Mouse (Mus musculus) brain, adult 2 months (tissue): ENCODE results near the gene Pipox.

ENCODE experiments used
- DNase-seq: peaks from one replicate; pipeline ENCODE4 v3.0.0; 2011; ENCODE audit warnings: low read depth, low spot score

The Pipox gene

DNA sequence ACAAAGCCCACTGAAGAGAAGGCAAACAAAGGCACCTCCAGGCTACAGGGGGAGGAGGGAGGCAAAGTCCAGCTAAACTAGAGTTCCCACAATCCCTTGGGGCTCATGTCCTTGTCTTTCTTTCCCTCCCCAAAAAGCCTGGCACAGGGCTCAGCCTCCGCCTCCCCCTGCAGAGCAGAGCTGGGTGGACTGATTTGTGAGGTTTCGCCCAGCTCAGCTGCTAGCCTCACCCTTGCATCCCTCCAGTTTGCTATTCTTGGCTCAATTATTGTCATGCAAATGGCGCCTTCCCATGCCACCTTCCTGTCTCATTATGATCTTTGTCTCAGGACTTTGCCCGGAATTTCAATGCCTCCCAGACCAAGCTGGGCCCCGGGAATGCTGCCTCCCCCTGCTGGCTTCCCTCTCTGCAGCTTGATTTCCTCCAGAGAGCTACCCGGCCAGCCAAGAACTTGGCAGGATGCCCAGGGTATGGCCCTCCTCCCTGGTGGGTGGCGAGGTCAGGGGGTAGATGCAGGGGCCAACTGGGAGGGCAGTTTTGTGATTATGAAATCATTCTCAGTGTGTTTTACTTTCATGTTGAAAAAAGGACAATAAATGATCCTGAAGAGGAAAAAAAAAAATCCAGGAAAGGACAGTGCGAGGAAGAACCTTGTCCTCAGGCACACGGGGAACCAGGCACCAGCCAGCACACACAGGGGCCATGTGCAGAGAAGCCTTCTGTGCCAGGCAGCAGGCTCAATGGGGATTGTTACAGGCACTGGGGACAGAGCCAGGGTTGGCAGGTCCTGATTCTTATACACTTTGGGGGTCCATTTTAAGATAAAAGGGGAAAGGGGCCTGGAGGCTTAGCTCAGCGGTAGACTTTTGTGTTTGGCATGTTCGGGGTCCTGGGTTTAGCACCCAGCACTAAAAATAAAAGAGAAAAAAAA is at the start of gene Pipox:
Gene Pipox (minus strand): TSS at position 310 of the 932 bp plus-strand sequence.
- DNase-seq = peak; percentile 91

GRCm38 (mm10) chr11:77942230-77942629 is 48.3 kb upstream of the Pipox start:
- no peak for DNase-seq

DNA sequence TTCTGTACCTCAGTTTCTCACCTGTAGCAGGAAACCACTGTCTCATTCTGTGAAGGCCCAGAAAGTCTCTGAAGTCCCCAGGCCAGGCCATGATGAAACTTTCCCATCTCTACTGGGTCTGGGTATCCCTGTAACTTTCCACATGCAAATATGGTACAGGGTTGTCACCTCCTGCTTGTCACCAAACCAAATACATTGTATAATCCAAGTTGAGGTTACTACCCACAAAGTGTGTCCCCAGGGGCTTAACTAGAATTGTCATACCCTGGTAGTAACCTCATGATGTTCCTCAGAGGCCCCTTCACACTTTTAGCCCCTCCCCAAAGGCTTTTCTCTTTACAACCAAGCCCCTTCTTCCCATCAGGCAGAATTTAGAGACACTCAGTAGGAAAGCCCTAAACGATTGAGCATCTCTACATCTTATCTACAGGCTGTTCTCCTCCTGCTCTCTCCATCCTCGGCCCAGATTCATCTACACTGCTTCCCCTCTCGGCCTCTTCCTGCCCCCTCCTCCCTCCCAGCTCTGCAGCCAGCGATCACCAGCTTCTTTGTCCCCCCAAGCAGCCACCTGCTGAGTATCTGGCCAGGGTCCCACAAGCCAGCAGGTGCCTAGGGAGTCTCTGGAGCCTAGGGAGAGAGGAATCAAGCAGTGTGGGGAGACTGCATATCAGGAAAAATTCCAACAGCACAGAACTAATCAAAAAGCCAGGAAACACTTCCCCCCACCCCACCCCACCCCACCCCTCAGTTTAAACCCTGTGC is 43.9 kb upstream of the Pipox start:
- no peak for DNase-seq

DNA sequence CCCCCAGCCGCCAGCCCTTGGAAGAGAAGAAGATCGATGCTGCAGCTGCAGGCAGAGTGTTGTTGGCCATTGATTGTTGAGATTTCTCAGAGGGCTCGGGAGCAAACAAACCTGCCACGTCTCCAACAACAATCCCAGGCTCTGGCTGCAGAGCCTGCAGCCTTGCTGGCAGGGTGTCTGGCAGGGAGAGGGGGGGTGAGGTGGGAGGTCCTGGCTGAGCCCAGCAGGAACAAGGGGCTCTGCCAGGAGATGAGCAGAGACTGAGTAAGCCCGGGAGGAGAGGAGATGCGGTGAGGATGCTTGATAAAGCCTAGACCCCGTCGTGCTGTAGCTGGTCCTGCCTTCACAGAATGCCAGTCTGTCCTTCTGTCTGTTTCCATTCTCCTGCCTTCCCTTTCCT is 43.0 kb upstream of the Pipox start:
- peak; percentile 63 for DNase-seq

- peak; percentile 87 for DNase-seq
Observed at GRCm38 (mm10) chr11:77934568-77935311, 40.8 kb upstream of the Pipox start.

DNA sequence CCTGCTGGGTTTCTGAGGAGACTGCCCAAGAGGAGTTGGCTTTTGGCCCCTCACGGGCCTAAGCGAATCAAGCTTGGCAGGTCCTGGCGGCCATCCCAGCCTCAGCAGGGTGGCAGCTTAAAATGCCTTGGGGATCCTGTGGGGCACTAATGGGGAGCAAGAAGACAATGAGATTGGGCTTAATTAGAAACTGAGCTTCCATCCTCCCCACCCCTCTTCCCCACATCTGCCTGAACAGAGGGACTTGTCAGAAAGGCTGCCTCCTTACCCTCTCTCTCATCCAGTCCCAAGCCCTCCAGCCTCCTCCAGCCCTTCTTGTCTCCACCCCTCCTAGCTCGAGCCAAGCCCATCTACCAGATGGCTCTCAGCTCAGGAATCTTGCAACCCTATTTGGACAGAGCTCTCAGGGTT is 40.2 kb upstream of the Pipox start:
- DNase-seq = peak; percentile 82

GRCm38 (mm10) chr11:77932576-77932975 is 38.7 kb upstream of the Pipox start:
- no peak for DNase-seq

- no peak for DNase-seq
Observed at GRCm38 (mm10) chr11:77931541-77932433, 37.9 kb upstream of the Pipox start.

- peak; percentile 90 for DNase-seq
Observed at GRCm38 (mm10) chr11:77930751-77931540, 37.0 kb upstream of the Pipox start, which contains the start of gene Sez6. Gene Sez6, plus strand, starts transcription at chr11:77930800.

- no peak for DNase-seq
Observed at GRCm38 (mm10) chr11:77927837-77928236, 33.9 kb upstream of the Pipox start.

- no peak for DNase-seq
Observed at GRCm38 (mm10) chr11:77926666-77927065, 32.8 kb upstream of the Pipox start.

DNA sequence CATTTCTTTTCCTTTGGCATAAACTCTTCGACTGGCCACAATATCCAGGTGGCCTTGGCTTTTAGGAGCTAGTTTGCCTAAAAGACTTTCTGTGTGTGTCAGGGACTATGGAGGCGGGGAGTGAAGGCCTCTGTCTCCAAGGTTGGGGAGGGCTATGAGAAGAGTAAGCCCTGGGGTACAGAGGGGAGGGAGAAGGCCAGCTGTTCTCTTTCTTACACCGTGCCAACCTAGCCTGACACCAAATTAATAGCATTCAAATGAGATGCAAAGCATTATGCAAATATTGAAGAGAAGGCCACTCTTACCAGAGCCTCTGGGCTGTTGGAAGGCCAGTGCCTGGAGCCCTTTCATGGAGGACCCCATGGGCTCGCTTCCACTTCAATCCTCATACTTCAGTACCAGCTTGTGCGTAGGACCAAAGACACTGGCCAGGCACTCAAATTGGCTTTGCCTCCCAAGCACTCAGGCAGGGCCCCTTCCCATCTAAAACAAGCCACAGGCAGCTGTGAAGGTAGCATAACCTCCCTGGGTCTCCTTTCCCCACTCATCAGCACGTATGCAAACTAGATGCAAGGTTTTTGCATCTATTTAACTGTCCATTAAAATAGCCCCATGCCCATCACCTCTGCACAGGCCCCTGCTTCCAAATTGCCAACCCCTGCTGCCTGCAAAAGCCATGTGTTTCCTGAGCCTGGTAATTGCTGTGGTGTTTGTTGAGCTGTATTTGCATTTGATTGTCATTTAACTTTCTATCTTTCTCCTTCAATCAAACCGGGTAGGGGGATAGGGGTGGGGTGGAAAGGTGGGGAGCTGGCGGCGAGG is 32.2 kb upstream of the Pipox start:
- DNase-seq = no peak

DNA sequence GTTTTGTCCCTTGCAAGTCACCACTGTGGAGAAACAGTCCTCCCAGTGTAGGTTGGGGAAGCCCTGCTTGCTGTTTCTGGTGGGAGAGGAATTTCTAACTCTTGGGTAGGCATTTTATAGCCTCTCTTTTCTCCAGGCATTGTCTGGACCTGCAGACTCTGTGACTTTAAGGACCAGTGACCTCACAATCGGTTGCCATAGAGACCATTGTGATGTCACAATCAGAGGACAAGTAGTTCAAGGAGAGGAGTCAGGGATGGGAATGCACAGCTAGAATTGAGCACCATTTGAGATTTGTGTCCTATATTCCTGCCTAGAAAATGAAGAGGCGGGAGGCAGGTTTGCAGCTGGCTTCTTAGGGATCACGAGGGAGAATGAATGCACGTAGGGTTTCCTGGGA is 29.4 kb upstream of the Pipox start:
- peak; percentile 62 for DNase-seq

DNA sequence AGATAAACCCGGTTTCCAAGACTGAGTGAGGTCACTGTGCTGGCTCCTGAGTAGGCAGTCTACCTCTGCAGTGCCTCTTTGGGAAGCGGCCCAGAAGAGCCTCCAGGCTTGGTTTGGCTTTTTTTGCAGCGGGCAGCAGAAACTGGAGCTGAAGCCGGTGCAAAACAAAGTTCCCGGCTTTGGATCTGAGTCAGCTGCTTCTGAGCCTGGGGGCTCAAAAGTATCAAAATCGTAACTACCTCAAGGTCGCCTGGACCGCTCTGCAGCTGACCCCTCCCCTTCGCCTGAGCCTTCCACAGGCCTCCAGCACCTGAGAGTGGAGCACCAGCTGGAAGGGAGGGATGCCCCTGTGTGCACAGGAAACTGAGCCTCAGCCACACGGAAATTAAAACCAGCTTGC is 23.3 kb upstream of the Pipox start:
- DNase-seq = peak; percentile 82

GRCm38 (mm10) chr11:77916741-77917140 is 22.8 kb upstream of the Pipox start:
- no peak for DNase-seq

DNA sequence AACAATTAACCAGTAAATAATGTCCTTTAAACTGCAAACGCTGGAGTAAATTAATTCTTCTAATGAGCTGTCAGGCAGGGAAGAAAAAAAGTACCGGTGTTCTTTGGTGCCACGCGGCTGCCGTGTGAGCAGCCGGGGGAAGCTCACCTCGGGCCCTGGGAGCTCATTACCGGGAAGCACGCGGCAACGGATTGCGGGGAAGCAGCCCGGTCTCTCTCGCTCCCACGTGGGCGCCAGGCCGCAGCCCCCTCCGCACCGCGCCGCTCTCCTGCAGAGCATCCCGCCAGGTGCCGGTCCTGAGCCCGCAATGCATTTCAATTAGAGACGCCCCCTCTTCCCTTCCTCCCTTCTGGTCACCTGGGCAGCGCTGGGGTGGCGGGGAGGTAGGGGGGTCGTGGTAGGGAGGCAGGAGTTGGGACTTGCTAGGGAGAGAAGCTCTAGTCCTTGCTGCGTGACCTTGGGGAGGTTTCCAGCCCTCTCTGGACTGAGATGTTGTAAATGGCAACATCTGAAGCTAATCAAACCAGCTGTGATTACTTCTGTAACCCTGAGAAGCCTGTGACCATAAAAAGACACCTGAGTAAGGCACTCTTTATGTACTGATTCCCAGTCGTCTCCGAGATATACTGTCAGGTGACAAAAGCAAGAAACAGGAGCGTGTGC is 20.8 kb upstream of the Pipox start:
- DNase-seq = peak; percentile 26

DNA sequence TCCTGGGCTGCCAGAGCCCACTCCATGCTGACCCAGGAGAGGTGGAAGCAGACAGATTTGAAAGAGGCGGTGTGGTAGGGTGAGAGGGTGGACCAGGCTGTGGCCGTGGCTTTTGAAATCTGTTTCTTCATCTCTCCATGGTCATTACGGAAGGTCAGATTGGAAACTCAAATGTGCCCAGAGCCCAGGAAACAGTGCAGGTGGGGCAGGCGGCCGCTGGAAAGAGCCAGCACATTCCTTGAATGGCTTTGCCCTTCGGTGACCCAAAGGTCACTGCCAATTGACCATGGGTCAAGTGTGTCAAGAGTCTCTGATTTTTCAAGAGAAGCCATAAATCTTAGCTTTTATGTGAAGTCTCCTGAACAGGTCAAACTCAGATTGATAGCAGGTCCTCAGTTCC is 19.6 kb upstream of the Pipox start:
- DNase-seq = no peak

DNA sequence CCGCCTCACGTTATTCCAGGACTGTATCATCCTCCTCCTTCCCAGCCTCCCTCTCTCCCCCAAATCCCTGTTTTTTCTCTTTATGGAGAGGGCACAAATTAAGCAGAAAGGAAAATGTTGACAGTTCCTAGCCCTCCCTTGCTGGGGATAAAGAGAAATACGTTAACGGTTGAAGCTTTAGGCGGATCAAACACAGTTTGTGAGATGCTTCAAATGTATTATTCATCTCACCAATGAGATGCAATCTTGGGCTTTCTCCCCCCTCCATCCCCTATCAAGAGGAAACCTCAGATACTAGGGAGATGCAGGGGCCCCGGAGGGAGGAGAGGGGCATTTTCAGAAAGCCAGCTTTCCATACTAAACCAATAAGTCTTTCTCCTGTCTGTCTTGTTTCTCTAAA is 15.9 kb upstream of the Pipox start:
- DNase-seq = no peak

DNA sequence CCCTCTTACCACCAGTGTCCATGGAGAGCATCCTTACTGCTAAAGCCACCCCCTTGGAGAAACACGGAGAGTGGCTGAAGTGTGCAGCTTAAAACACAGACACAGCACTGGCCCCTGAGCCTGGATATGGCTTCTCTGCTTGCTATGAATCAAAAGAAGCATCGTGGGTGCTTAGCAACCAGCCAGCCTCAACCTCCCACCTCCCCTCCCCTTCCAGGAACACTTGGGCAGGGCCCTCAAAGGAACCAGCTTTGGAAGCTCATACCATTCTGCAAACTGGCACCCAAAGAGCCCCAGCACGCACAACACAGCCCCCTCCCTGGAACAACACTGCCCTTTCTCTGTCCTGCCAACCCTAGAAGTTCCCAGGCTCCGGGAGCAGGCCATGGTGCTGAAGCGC is 15.5 kb upstream of the Pipox start:
- DNase-seq = peak; percentile 68
